Comparison of ENCODE assay signal across 11 mouse cellular contexts in the genomic region with DNA sequence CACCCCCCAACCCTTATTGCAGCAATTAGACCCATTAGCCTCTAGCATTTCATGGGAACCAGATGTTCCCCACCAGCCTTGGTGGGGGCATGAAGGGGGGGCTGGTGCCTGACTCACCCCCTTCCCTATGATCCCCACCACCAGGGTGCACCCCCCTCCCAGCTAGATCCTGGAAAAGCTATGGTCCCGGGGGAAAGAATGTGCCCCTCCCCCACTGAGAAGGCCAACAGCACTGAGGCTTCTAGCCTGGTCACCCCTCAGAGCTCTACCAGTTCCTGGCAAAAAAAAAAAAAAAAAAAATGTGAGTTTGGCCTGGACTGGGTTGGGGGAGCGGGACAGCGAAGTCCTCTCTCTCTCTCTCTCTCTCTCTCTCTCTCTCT. TPM values are rescaled to one million over a fixed set of nuclear protein-coding genes. Genes with fewer than 3 reads are reported as not detected.
A peak's percentile ranks its signal among the peaks of the same experiment; 100 is the strongest.
DNase-seq lines count a peak whose midpoint lies in the region; ATAC-seq and TF ChIP-seq lines count a peak whose summit lies in the region.
"Had no signal": no experiment of that assay in that cellular context is flagged by ENCODE, and none has a peak within 500 bp of the region (broad histone marks: within the 10 kb centered on the region; RNA-seq: fewer than 3 reads in every experiment).

No protein-coding gene starts in this region.

- no peak for ATAC-seq in hindbrain, embryonic 11.5 days (ENCODE audit: low FRiP score)

- H3K36me3 ChIP-seq in hindbrain, embryonic 11.5 days (ENCODE audit: control insufficient read depth, insufficient read depth, low read length) = no peaks in the 10 kb centered on the region

- H3K27me3 ChIP-seq in hindbrain, embryonic 11.5 days (ENCODE audit: control insufficient read depth, insufficient read depth, low read length) = peaks cover 56% of the 10 kb centered on the region
- no peaks in the 10 kb centered on the region for H3K27me3 ChIP-seq in cerebellum, adult 2 months (ENCODE audit: control insufficient read depth, insufficient read depth, low read length)

- H3K27ac ChIP-seq in layer of hippocampus, adult 2 months = peak overlapping the region; percentile 95
- H3K27ac ChIP-seq in hindbrain, embryonic 11.5 days (ENCODE audit: low read depth, low read length) = peak overlapping the region; percentile 59; the same call in 1 of the 2 replicates
- H3K27ac ChIP-seq in cerebellum, adult 2 months (ENCODE audit: insufficient read depth, low read length) = no peak overlapping the region

- no peak for DNase-seq in layer of hippocampus, adult 2 months (ENCODE audit: low spot score in 2 of 2)
- no peak for DNase-seq in layer of hippocampus, adult 8-10 months (ENCODE audit: low spot score in 2 of 2)
- DNase-seq in embryo, embryonic 10.5 days (ENCODE audit: low spot score) = peak; percentile 73
- peak; percentile 29 for DNase-seq in hindbrain, embryonic 11.5 days (ENCODE audit: low spot score)
- DNase-seq in lung, postnatal 36 days = peak; percentile 41
- DNase-seq in adrenal gland, postnatal 36 days = no peak
- DNase-seq in frontal cortex, adult 2 months (ENCODE audit: extremely low spot score in 1 of 2, low spot score in 1 of 2) = no peak
- no peak for DNase-seq in cerebellum, adult 2 months
- DNase-seq: adrenal gland, postnatal 25 days had no signal

- 0% methylated on average over 3 of the region's 3 CpGs for WGBS in hindbrain, embryonic 11.5 days
- WGBS in cerebellum, adult 2 months = 65% methylated on average over 3 of the region's 3 CpGs

- TF ChIP-seq POLR2A in cerebellum, adult 2 months (IDR thresholded peaks at IDR 0.05; ENCODE audit: borderline replicate concordance, insufficient read depth, low read length) = no peak

- no peak overlapping the region for H3K9ac ChIP-seq in hindbrain, embryonic 11.5 days (ENCODE audit: low read depth, low read length)

- H3K4me1 ChIP-seq in hindbrain, embryonic 11.5 days (replicated peaks; ENCODE audit: control insufficient read depth, insufficient read depth, low read length) = peaks cover 14% of the 10 kb centered on the region
- H3K4me1 ChIP-seq in cerebellum, adult 2 months (ENCODE audit: control insufficient read depth, insufficient read depth, low read length) = no peaks in the 10 kb centered on the region; the same call in none of the 2 replicates

- H3K9me3 ChIP-seq in hindbrain, embryonic 11.5 days (ENCODE audit: control insufficient read depth, low read length) = no peaks in the 10 kb centered on the region

- H3K4me3 ChIP-seq in layer of hippocampus, adult 2 months = no peak overlapping the region
- no peak overlapping the region for H3K4me3 ChIP-seq in hindbrain, embryonic 11.5 days (ENCODE audit: low read depth, low read length)
- no peak overlapping the region for H3K4me3 ChIP-seq in cerebellum, adult 2 months (replicated peaks; ENCODE audit: insufficient read depth, low read depth, low read length)

- TF ChIP-seq CTCF in layer of hippocampus, adult 2 months (conservative IDR thresholded peaks at IDR 0.05) = no peak
- TF ChIP-seq CTCF in cerebellum, adult 2 months (IDR thresholded peaks at IDR 0.05; ENCODE audit: borderline replicate concordance, insufficient read depth, low read depth, low read length) = no peak

- peak overlapping the region; percentile 19 for H3K4me2 ChIP-seq in hindbrain, embryonic 11.5 days (replicated peaks; ENCODE audit: low read depth, low read length)

RNA-seq across cellular contexts. Expression of a gene that starts 8.5 kb away (rescaled TPM):
- 10 to 100 TPM; 12.2 to 14.1 TPM for total RNA-seq in layer of hippocampus, adult 2 months (2021)
- total RNA-seq in layer of hippocampus, adult 8-10 months (2022) = 10 to 100 TPM; 14.5 to 20.7 (median 16.5) TPM
- polyA plus RNA-seq in hindbrain, embryonic 11.5 days (2014; fragmentation: Nextera tagmentation; extraction: Ambion mirVana) = 20.3 and 21.7 TPM in 2 replicates
- total RNA-seq in adrenal gland, postnatal 36 days (2021) = 10 to 100 TPM; 21.7 to 30.4 TPM
- polyA plus RNA-seq in frontal cortex, adult 2 months (2012; rRNA removed) = 10.5 and 11.2 TPM in 2 replicates
- polyA plus RNA-seq in cerebellum, adult 2 months (2012; rRNA removed) = 12.8 and 12.9 TPM in 2 replicates

RNA-seq across cellular contexts. Expression of a gene that starts 17.1 kb away (rescaled TPM):
- total RNA-seq in layer of hippocampus, adult 2 months (2021) = 1 to 10 TPM; 1.0 to 3.9 TPM
- 1 to 10 TPM in 3 of 4 experiments, under 1 TPM in 1; 0.97 to 3.3 (median 1.7) TPM for total RNA-seq in layer of hippocampus, adult 8-10 months (2022)
- polyA plus RNA-seq in hindbrain, embryonic 11.5 days (2014; fragmentation: Nextera tagmentation; extraction: Ambion mirVana) = 1.0 and 1.1 TPM in 2 replicates
- total RNA-seq in adrenal gland, postnatal 36 days (2021) = 1 to 10 TPM; 1.5 to 2.9 TPM
- polyA plus RNA-seq in frontal cortex, adult 2 months (2012; rRNA removed) = 0.74 and 0.84 TPM in 2 replicates
- polyA plus RNA-seq in cerebellum, adult 2 months (2012; rRNA removed) = 5.2 and 8.4 TPM in 2 replicates

RNA-seq across cellular contexts. Expression of a gene that starts 21.6 kb away (rescaled TPM):
- total RNA-seq in layer of hippocampus, adult 2 months (2021) = not detected
- total RNA-seq in layer of hippocampus, adult 8-10 months (2022) = under 1 TPM in 1 of 4 experiments, not detected in 3; 0.16 TPM
- 0.15 TPM in 2 replicates for polyA plus RNA-seq in hindbrain, embryonic 11.5 days (2014; fragmentation: Nextera tagmentation; extraction: Ambion mirVana)
- not detected for total RNA-seq in adrenal gland, postnatal 36 days (2021)
- polyA plus RNA-seq in frontal cortex, adult 2 months (2012; rRNA removed) = 0.08 and 0.15 TPM in 2 replicates
- polyA plus RNA-seq in cerebellum, adult 2 months (2012; rRNA removed) = 0.13 and 0.15 TPM in 2 replicates
- total RNA-seq: gastrocnemius, adult 8-10 months; megakaryocyte progenitor cell, adult 5-6 weeks had no signal

RNA-seq across cellular contexts. Expression of a gene that starts 30.5 kb away (rescaled TPM):
- 10 to 100 TPM; 34.2 to 40.9 TPM for total RNA-seq in layer of hippocampus, adult 2 months (2021)
- 10 to 100 TPM; 36.9 to 41.8 (median 38.5) TPM for total RNA-seq in layer of hippocampus, adult 8-10 months (2022)
- polyA plus RNA-seq in hindbrain, embryonic 11.5 days (2014; fragmentation: Nextera tagmentation; extraction: Ambion mirVana) = 51.6 and 57.0 TPM in 2 replicates
- total RNA-seq in adrenal gland, postnatal 36 days (2021) = 10 to 100 TPM; 39.0 to 40.0 TPM
- 46.2 and 48.9 TPM in 2 replicates for polyA plus RNA-seq in frontal cortex, adult 2 months (2012; rRNA removed)
- 60.9 and 62.3 TPM in 2 replicates for polyA plus RNA-seq in cerebellum, adult 2 months (2012; rRNA removed)

RNA-seq across cellular contexts. Expression of a gene that starts 44.3 kb away (rescaled TPM):
- total RNA-seq in layer of hippocampus, adult 2 months (2021) = 10 to 100 TPM; 39.5 to 40.4 TPM
- 10 to 100 TPM; 32.4 to 41.6 (median 35.8) TPM for total RNA-seq in layer of hippocampus, adult 8-10 months (2022)
- 23.5 and 27.9 TPM in 2 replicates for polyA plus RNA-seq in hindbrain, embryonic 11.5 days (2014; fragmentation: Nextera tagmentation; extraction: Ambion mirVana)
- 10 to 100 TPM; 79.0 to 83.7 TPM for total RNA-seq in adrenal gland, postnatal 36 days (2021)
- polyA plus RNA-seq in frontal cortex, adult 2 months (2012; rRNA removed) = 32.9 and 42.0 TPM in 2 replicates
- polyA plus RNA-seq in cerebellum, adult 2 months (2012; rRNA removed) = 53.0 and 60.3 TPM in 2 replicates

Comparison
In these comparisons a context has a peak if more than half of its experiments do, and no peak if none do; other contexts are left out.
1. DNase-seq: peak in embryo, embryonic 10.5 days (single experiment), hindbrain, embryonic 11.5 days (single experiment) and lung, postnatal 36 days (single experiment); none in layer of hippocampus, adult 2 months (0 of 2), layer of hippocampus, adult 8-10 months (0 of 2), adrenal gland, postnatal 36 days (0 of 2), frontal cortex, adult 2 months (0 of 2) and cerebellum, adult 2 months (0 of 2).